Mouse (Mus musculus): ENCODE results near the gene Zfp786. TPM values are rescaled to one million over a fixed set of nuclear protein-coding genes. Genes with fewer than 3 reads are reported as not detected.
A peak's percentile ranks its signal among the peaks of the same experiment; 100 is the strongest.
"Not testable (repeated sequence)": the region's sequence is repeated elsewhere in the genome, so short reads cannot be mapped to it uniquely, and the experiment has no call there.

The Zfp786 gene
- polyA plus RNA-seq, 1 experiment from 2014 or later: 19.5 TPM

DNA sequence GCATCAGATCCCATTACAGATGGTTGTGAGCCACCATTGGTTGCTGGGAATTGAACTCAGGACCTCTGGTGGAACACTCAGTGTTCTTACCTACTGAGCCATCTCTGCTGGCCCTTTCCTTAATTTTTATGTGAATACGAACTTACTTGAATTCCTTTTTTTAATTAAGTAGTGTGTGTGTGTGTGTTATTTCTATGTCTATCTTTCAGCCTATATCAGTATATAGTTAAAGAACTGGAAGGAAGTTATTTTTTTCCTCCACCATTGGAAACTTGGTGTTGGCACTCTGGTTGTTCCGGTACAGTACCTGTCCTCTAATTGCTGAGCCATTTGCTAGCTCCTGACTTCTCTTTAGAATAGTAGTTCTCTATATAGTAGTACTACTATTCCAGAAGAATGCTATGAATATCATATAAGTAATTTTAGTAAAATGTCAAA lies 50.1 kb downstream of the Zfp786 start:
- ATAC-seq: no peak
- peak overlapping the region; percentile 52 for H3K4me3 ChIP-seq (ENCODE audit: low read depth, low read length)
- H3K27ac ChIP-seq (ENCODE audit: low read length): 0 out of 2 replicates have a peak overlapping the region, but pooled peaks have one; percentile 31
- H3K4me2 ChIP-seq (ENCODE audit: low read length): peak overlapping the region; percentile 50
- no peaks in the 10 kb centered on the region for H3K36me3 ChIP-seq (ENCODE audit: control insufficient read depth, insufficient read depth, low read length)
- 14% methylated on average over 2 of the region's 2 CpGs for WGBS
- H3K27me3 ChIP-seq (ENCODE audit: control insufficient read depth, insufficient read depth, low read depth, low read length): no peaks in the 10 kb centered on the region
- H3K9ac ChIP-seq (ENCODE audit: low read depth, low read length): no peak overlapping the region
- H3K4me1 ChIP-seq (ENCODE audit: control insufficient read depth, insufficient read depth, low read length): peaks cover 8% of the 10 kb centered on the region
- no peaks in the 10 kb centered on the region for H3K9me3 ChIP-seq (replicated peaks; ENCODE audit: control insufficient read depth, low read length, poor library complexity, severe bottlenecking)

DNA sequence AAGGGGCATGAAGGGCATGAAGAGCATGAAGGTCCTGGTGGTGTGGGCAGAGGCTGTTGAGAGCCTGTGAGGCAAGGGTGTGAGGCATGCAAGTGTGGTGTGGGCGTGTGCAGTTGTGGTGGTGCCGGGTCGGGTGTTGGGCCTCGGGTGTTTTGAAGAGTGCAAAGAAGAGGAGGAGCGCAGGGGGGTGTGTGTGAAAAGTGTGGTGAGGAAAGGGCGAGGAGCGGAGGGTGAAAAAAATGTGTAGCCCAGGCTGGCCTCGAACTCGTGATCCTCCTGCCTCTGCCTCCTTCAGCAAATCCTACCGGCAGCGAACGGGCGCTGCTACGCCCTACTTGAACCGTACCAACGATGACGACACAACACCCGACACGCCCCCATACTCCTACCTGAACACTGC lies 58.9 kb downstream of the Zfp786 start:
- H3K4me2 ChIP-seq (ENCODE audit: low read length): peak overlapping the region; percentile 34; the same call in 1 of the 2 replicates
- not testable (repeated sequence) for H3K9me3 ChIP-seq (replicated peaks; ENCODE audit: control insufficient read depth, low read length, poor library complexity, severe bottlenecking); H3K9ac ChIP-seq (ENCODE audit: low read depth, low read length); H3K4me1 ChIP-seq (ENCODE audit: control insufficient read depth, insufficient read depth, low read length); H3K4me3 ChIP-seq (ENCODE audit: low read depth, low read length); H3K27me3 ChIP-seq (ENCODE audit: control insufficient read depth, insufficient read depth, low read depth, low read length); H3K36me3 ChIP-seq (ENCODE audit: control insufficient read depth, insufficient read depth, low read length); H3K27ac ChIP-seq (ENCODE audit: low read length)
- 67% methylated on average over 8 of the region's 19 CpGs for WGBS
- ATAC-seq: 0 out of 2 replicates have a peak, but pooled peaks have one; percentile 36

DNA sequence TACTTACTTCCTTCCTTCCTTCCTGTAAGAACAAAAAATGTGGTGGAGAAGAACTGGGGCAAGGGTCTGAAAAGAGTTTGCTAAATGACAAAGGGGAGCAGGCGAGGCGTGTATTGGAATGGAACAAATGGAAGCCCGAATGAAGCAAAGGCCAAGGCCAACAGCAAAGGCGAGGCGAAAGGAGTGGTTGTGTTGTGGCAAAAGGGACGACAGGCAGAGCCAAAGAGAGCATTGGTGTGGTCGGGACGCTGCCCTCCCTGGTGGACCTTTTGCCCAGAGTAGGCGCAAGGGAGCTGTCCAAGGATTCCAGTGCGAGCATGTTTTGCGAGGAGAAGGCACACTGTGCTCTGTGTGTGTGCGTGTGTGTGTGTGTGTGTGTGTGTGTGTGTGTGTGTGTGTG lies 59.6 kb downstream of the Zfp786 start:
- H3K4me2 ChIP-seq (ENCODE audit: low read length); H3K27ac ChIP-seq (ENCODE audit: low read length); H3K9ac ChIP-seq (ENCODE audit: low read depth, low read length); H3K4me3 ChIP-seq (ENCODE audit: low read depth, low read length); H3K36me3 ChIP-seq (ENCODE audit: control insufficient read depth, insufficient read depth, low read length); ATAC-seq; H3K4me1 ChIP-seq (ENCODE audit: control insufficient read depth, insufficient read depth, low read length); H3K27me3 ChIP-seq (ENCODE audit: control insufficient read depth, insufficient read depth, low read depth, low read length); H3K9me3 ChIP-seq (replicated peaks; ENCODE audit: control insufficient read depth, low read length, poor library complexity, severe bottlenecking): not testable (repeated sequence)
- WGBS: 83% methylated on average over 12 of the region's 12 CpGs

DNA sequence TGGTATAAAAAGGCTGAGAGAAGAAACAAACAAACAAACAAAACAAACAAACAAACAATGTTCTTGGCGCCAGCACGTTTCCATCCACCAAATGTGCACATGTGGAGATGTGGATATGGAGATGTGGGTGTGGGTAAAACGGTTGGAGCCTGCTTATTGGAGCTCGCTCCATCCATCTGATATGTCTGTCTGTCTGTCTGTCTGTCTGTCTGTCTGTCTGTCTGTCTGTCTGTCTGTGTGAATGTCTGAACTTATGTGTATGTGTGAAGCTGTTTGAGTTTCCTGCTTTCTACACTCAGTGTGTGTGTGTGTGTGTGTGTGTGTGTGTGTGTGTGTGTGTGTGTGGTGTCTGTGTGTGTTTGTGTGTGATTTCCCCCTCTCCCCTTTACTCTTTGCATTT lies 60.8 kb downstream of the Zfp786 start:
- not testable (repeated sequence) for H3K4me1 ChIP-seq (ENCODE audit: control insufficient read depth, insufficient read depth, low read length); H3K27ac ChIP-seq (ENCODE audit: low read length); H3K27me3 ChIP-seq (ENCODE audit: control insufficient read depth, insufficient read depth, low read depth, low read length); H3K4me2 ChIP-seq (ENCODE audit: low read length); ATAC-seq; H3K9me3 ChIP-seq (replicated peaks; ENCODE audit: control insufficient read depth, low read length, poor library complexity, severe bottlenecking); H3K36me3 ChIP-seq (ENCODE audit: control insufficient read depth, insufficient read depth, low read length); H3K9ac ChIP-seq (ENCODE audit: low read depth, low read length); H3K4me3 ChIP-seq (ENCODE audit: low read depth, low read length)
- WGBS: 79% methylated on average over 4 of the region's 4 CpGs

MicroRNA genes within 50 kb of the gene (microRNA counts, 519-probe panel; counts per million panel counts)
- microRNA mmu-miR-704: 1,954 counts per million, percentile 45 among the panel's probes with 10 or more counts

Small RNAs within 50 kb of the gene (microRNA-seq; reads per million reads assigned to microRNA genes)
- 0.52 reads per million for gene Mir704

Other genes starting within 250 kb of the Zfp786 start
- gene Ezh2, start 235.5 kb downstream of the Zfp786 start, polyA plus RNA-seq (2015; fragmentation: Nextera tagmentation; extraction: Ambion mirVana): 54.5 and 67.2 TPM in 2 replicates
- 147 and 150 TPM in 2 replicates for gene Pdia4, start 17.4 kb downstream of the Zfp786 start, polyA plus RNA-seq (2015; fragmentation: Nextera tagmentation; extraction: Ambion mirVana)
- gene Zfp398, start 4.8 kb upstream of the Zfp786 start, polyA plus RNA-seq (2015; fragmentation: Nextera tagmentation; extraction: Ambion mirVana): 18.9 and 19.6 TPM in 2 replicates
- gene Zfp282, start 46.3 kb upstream of the Zfp786 start, polyA plus RNA-seq (2015; fragmentation: Nextera tagmentation; extraction: Ambion mirVana): 22.8 and 23.8 TPM in 2 replicates
- gene Zfp212, start 89.6 kb upstream of the Zfp786 start, polyA plus RNA-seq (2015; fragmentation: Nextera tagmentation; extraction: Ambion mirVana): 17.7 and 20.5 TPM in 2 replicates
- 25.9 and 26.3 TPM in 2 replicates for gene Zfp956, start 122.5 kb upstream of the Zfp786 start, polyA plus RNA-seq (2015; fragmentation: Nextera tagmentation; extraction: Ambion mirVana)
- gene Zfp777, start 218.0 kb upstream of the Zfp786 start, polyA plus RNA-seq (2015; fragmentation: Nextera tagmentation; extraction: Ambion mirVana): 14.1 TPM in 2 replicates

Measured in midbrain, embryonic 16.5 days (tissue).